Mouse (Mus musculus): ENCODE measurements around the gene Kncn. TPM values are rescaled to one million over a fixed set of nuclear protein-coding genes. Genes with fewer than 3 reads are reported as not detected.

The Kncn gene
- total and polyA plus RNA-seq, 3 experiments = not detected

DNA sequence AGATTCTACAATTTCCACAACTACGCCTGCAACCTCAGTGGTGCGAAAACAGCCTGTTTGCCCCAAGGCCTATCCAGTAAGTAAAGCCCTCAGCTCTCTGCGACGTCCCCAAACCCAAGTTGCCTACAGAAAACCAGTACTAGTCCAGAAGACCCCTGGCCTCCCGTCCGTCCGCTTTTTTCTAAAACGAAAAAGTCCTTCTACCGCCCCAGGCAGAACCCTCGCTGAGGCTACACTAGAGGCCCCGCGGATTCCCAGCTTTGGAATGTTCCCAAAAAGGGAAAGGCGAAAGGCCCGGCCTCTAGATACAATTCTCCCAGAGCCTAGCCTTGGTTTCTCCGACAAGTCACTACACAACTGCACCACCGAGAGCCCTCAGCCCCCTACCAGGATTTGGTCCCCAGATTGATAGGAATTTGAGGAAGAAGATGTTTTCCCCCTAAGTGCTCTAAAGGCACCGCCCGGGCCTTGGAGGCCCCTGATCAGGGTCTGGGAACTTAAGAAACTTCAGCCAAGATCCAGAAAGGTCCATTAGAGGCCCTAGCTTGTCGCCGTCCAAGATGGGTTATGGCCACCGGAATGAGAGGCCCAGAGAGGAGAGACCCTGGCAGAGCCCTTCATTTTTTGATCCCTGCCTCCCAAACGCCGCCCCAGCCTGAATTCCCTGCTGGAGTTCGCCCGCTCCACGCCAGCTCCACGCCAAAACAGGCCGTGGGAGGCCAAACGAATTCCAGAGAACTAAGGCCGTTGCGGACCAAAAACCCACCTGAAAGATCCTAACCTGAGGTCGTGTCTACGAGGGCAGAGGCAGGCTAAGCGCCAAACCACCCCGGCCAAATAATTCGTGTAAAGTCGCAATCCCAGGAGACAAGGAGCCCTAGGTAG is 54.3 kb downstream of the Kncn start:
- intact Hi-C loops (cut with DNase I) = no loop called here
- TF ChIP-seq POLR2A (IDR thresholded peaks at IDR 0.05; ENCODE audit: insufficient read depth, low read depth, low read length) (no peak), CTCF (IDR thresholded peaks at IDR 0.05) (no peak), EP300 (IDR thresholded peaks at IDR 0.05; ENCODE audit: insufficient read depth, low read depth, low read length) (no peak)
- DNase-seq = peak; percentile 37 to 53
- no peaks in the 10 kb centered on the region for H3K79me2 ChIP-seq (replicated peaks; ENCODE audit: control insufficient read depth, insufficient read depth, low read length)
- no peak overlapping the region for H3K27ac ChIP-seq
- no peaks in the 10 kb centered on the region for H3K36me3 ChIP-seq (ENCODE audit: control insufficient read depth, insufficient read depth, low read length)
- H3K4me3 ChIP-seq = no peak overlapping the region
- H3K9ac ChIP-seq (ENCODE audit: low read depth, low read length) = no peak overlapping the region
- 8% methylated on average over 37 of the region's 37 CpGs for WGBS
- peaks cover 52% of the 10 kb centered on the region for H3K27me3 ChIP-seq (ENCODE audit: control insufficient read depth, insufficient read depth, low read length)
- H3K4me1 ChIP-seq (ENCODE audit: control insufficient read depth, insufficient read depth, low read length) = 0 out of 2 replicates have a peak, but pooled peaks cover 2% of the 10 kb centered on the region

Other genes starting within 250 kb of the Kncn start
- gene Cyp4b1, start 236.7 kb upstream of the Kncn start, total RNA-seq (2021) = 10 to 100 TPM; 28.3 to 29.2 TPM
- gene Cyp4b1, start 236.7 kb upstream of the Kncn start, polyA plus RNA-seq (2012; rRNA removed) = 56.5 and 61.1 TPM in 2 replicates
- 10 to 100 TPM; 38.7 to 40.1 TPM for gene Efcab14, start 146.7 kb upstream of the Kncn start, total RNA-seq (2021)
- 20.4 and 34.4 TPM in 2 replicates for gene Efcab14, start 146.7 kb upstream of the Kncn start, polyA plus RNA-seq (2012; rRNA removed)
- under 1 TPM; 0.39 to 0.94 TPM for gene Tex38, start 103.4 kb upstream of the Kncn start, total RNA-seq (2021)
- 0.47 and 1.2 TPM in 2 replicates for gene Tex38, start 103.4 kb upstream of the Kncn start, polyA plus RNA-seq (2012; rRNA removed)
- 10 to 100 TPM; 83.1 to 98.1 TPM for gene Atpaf1, start 99.6 kb upstream of the Kncn start, total RNA-seq (2021)
- gene Atpaf1, start 99.6 kb upstream of the Kncn start, polyA plus RNA-seq (2012; rRNA removed) = 58.4 and 80.4 TPM in 2 replicates
- 1 to 10 TPM; 3.2 to 4.3 TPM for gene Mob3c, start 56.3 kb upstream of the Kncn start, total RNA-seq (2021)
- gene Mob3c, start 56.3 kb upstream of the Kncn start, polyA plus RNA-seq (2012; rRNA removed) = 7.4 and 9.3 TPM in 2 replicates
- gene Mknk1, start 45.2 kb upstream of the Kncn start, total RNA-seq (2021) = 10 to 100 TPM; 18.3 to 20.6 TPM
- 32.1 and 42.1 TPM in 2 replicates for gene Mknk1, start 45.2 kb upstream of the Kncn start, polyA plus RNA-seq (2012; rRNA removed)
- gene 6430628N08Rik, start 6.3 kb downstream of the Kncn start, total RNA-seq (2021) = not detected
- gene 6430628N08Rik, start 6.3 kb downstream of the Kncn start, polyA plus RNA-seq (2012; rRNA removed) = not detected in 2 replicates
- gene Dmbx1, start 55.5 kb downstream of the Kncn start, total RNA-seq (2021) = not detected
- gene Dmbx1, start 55.5 kb downstream of the Kncn start, polyA plus RNA-seq (2012; rRNA removed) = not detected in 2 replicates
- gene Faah, start 133.5 kb downstream of the Kncn start, total RNA-seq (2021) = under 1 TPM; 0.14 to 0.23 TPM
- gene Faah, start 133.5 kb downstream of the Kncn start, polyA plus RNA-seq (2012; rRNA removed) = 0.53 and 1.4 TPM in 2 replicates
- gene Nsun4, start 169.5 kb downstream of the Kncn start, total RNA-seq (2021) = 10 to 100 TPM; 24.3 to 28.4 TPM
- gene Nsun4, start 169.5 kb downstream of the Kncn start, polyA plus RNA-seq (2012; rRNA removed) = 24.9 and 37.0 TPM in 2 replicates
- 1,000 to 10,000 TPM; 1,648 to 1,969 TPM for gene Uqcrh, start 190.7 kb downstream of the Kncn start, total RNA-seq (2021)
- 736 and 1,429 TPM in 2 replicates for gene Uqcrh, start 190.7 kb downstream of the Kncn start, polyA plus RNA-seq (2012; rRNA removed)
- 10 to 100 TPM; 22.0 to 24.9 TPM for gene Lrrc41, start 190.9 kb downstream of the Kncn start, total RNA-seq (2021)
- 27.1 and 32.6 TPM in 2 replicates for gene Lrrc41, start 190.9 kb downstream of the Kncn start, polyA plus RNA-seq (2012; rRNA removed)
- gene Rad54l, start 239.3 kb downstream of the Kncn start, total RNA-seq (2021) = under 1 TPM; 0.21 to 0.43 TPM
- gene Rad54l, start 239.3 kb downstream of the Kncn start, polyA plus RNA-seq (2012; rRNA removed) = 0.18 and 0.26 TPM in 2 replicates
- 10 to 100 TPM; 52.7 to 59.5 TPM for gene Pomgnt1, start 239.4 kb downstream of the Kncn start, total RNA-seq (2021)
- gene Pomgnt1, start 239.4 kb downstream of the Kncn start, polyA plus RNA-seq (2012; rRNA removed) = 44.4 and 65.2 TPM in 2 replicates

Data from heart, adult 2 months (tissue).